Comparison of ENCODE assay signal across 9 mouse cellular contexts in genomic region chr14:27029771-27030173, GRCm38 (mm10). TPM values are rescaled to one million over a fixed set of nuclear protein-coding genes. Genes with fewer than 3 reads are reported as not detected.
A peak's percentile ranks its signal among the peaks of the same experiment; 100 is the strongest.
DNase-seq lines count a peak whose midpoint lies in the region; ATAC-seq lines count a peak whose summit lies in the region.
"Had no signal": no experiment of that assay in that cellular context is flagged by ENCODE, and none has a peak within 500 bp of the region (broad histone marks: within the 10 kb centered on the region; RNA-seq: fewer than 3 reads in every experiment).

No protein-coding gene starts in this region.

- H3K4me1 ChIP-seq in forebrain, embryonic 12.5 days = 0 out of 2 replicates have a peak, but pooled peaks cover 3% of the 10 kb centered on the region
- H3K4me1 ChIP-seq in hindbrain, embryonic 14.5 days (replicated peaks; ENCODE audit: control insufficient read depth, insufficient read depth, low read length) = no peaks in the 10 kb centered on the region
- H3K4me1 ChIP-seq in midbrain, embryonic 11.5 days (ENCODE audit: control insufficient read depth, insufficient read depth, low read length) = no peaks in the 10 kb centered on the region
- no peaks in the 10 kb centered on the region for H3K4me1 ChIP-seq in stomach, embryonic 14.5 days (ENCODE audit: control insufficient read depth, insufficient read depth, low read length)

- no peak overlapping the region for H3K4me3 ChIP-seq in forebrain, embryonic 12.5 days (replicated peaks)
- H3K4me3 ChIP-seq in hindbrain, embryonic 14.5 days (replicated peaks; ENCODE audit: low read length) = no peak overlapping the region
- H3K4me3 ChIP-seq in midbrain, embryonic 11.5 days (ENCODE audit: low read depth, low read length) = no peak overlapping the region
- no peak overlapping the region for H3K4me3 ChIP-seq in stomach, embryonic 14.5 days (ENCODE audit: low read depth, low read length)
- H3K4me3 ChIP-seq: myocyte had no signal

- H3K9me3 ChIP-seq in forebrain, embryonic 12.5 days = no peaks in the 10 kb centered on the region
- H3K9me3 ChIP-seq in hindbrain, embryonic 14.5 days (ENCODE audit: control insufficient read depth, low read length) = no peaks in the 10 kb centered on the region
- no peaks in the 10 kb centered on the region for H3K9me3 ChIP-seq in midbrain, embryonic 11.5 days (ENCODE audit: control insufficient read depth, low read length)
- H3K9me3 ChIP-seq in stomach, embryonic 14.5 days (ENCODE audit: control insufficient read depth, low read depth, low read length) = no peaks in the 10 kb centered on the region

- intact Hi-C loops in gastrocnemius, postnatal 14 days (cut with DNase I; ENCODE audit: low total_unique reads) = no loop called here
- intact Hi-C loops in gastrocnemius, postnatal 36 days (cut with DNase I) = loop anchor here (5.0 to 10.0 kb wide), 3 partner anchors 153 to 365 kb away; partner anchors contain the start of gene Pde12

- peak; percentile 55; the same call in 1 of the 2 replicates for ATAC-seq in forebrain, embryonic 12.5 days (ENCODE audit: low FRiP score)
- peak; percentile 53; the same call in 1 of the 2 replicates for ATAC-seq in hindbrain, embryonic 14.5 days (ENCODE audit: low FRiP score)
- ATAC-seq in midbrain, embryonic 11.5 days (ENCODE audit: low FRiP score) = 0 out of 2 replicates have a peak, but pooled peaks have one; percentile 42
- ATAC-seq in stomach, embryonic 14.5 days (ENCODE audit: insufficient number of reproducible peaks, insufficient read depth, low FRiP score, low read depth) = peak; percentile 67; the same call in 1 of the 2 replicates

- peaks cover 6% of the 10 kb centered on the region; the same call in 1 of the 2 replicates for H3K27me3 ChIP-seq in forebrain, embryonic 12.5 days
- no peaks in the 10 kb centered on the region for H3K27me3 ChIP-seq in hindbrain, embryonic 14.5 days (ENCODE audit: control insufficient read depth, insufficient read depth, low read length)
- H3K27me3 ChIP-seq in midbrain, embryonic 11.5 days (ENCODE audit: control insufficient read depth, insufficient read depth, low read length) = no peaks in the 10 kb centered on the region
- no peaks in the 10 kb centered on the region for H3K27me3 ChIP-seq in stomach, embryonic 14.5 days (ENCODE audit: control insufficient read depth, insufficient read depth, low read length)

- H3K36me3 ChIP-seq in forebrain, embryonic 12.5 days (replicated peaks) = no peaks in the 10 kb centered on the region
- no peaks in the 10 kb centered on the region for H3K36me3 ChIP-seq in hindbrain, embryonic 14.5 days (replicated peaks; ENCODE audit: control insufficient read depth, insufficient read depth)
- no peaks in the 10 kb centered on the region for H3K36me3 ChIP-seq in midbrain, embryonic 11.5 days (ENCODE audit: control insufficient read depth, insufficient read depth, low read length)
- no peaks in the 10 kb centered on the region for H3K36me3 ChIP-seq in stomach, embryonic 14.5 days (ENCODE audit: control insufficient read depth, insufficient read depth, low read length)

- no peak overlapping the region for H3K9ac ChIP-seq in forebrain, embryonic 12.5 days
- no peak overlapping the region for H3K9ac ChIP-seq in hindbrain, embryonic 14.5 days
- H3K9ac ChIP-seq in midbrain, embryonic 11.5 days (ENCODE audit: low read length) = peak overlapping the region; percentile 36; the same call in 1 of the 2 replicates
- no peak overlapping the region for H3K9ac ChIP-seq in stomach, embryonic 14.5 days (replicated peaks; ENCODE audit: low read depth, low read length)

- peak; percentile 29 for DNase-seq in gastrocnemius, postnatal 14 days
- no peak for DNase-seq in gastrocnemius, postnatal 36 days
- DNase-seq in c-Kit-negative CD71-positive TER-119-positive erythroid progenitor cells, embryonic 14.5 days (ENCODE audit: low read depth, low spot score) = peak; percentile 9
- peak; percentile 90 for DNase-seq in hindbrain, embryonic 14.5 days (ENCODE audit: low spot score)
- peak; percentile 54 for DNase-seq in left cerebral cortex, adult 11 months (ENCODE audit: low spot score)
- peak; percentile 92 for DNase-seq in midbrain, embryonic 11.5 days (ENCODE audit: low spot score, missing footprints)

- 5% methylated on average over 15 of the region's 15 CpGs for WGBS in forebrain, embryonic 12.5 days
- WGBS in hindbrain, embryonic 14.5 days = 3% methylated on average over 15 of the region's 15 CpGs
- 6% methylated on average over 15 of the region's 15 CpGs for WGBS in midbrain, embryonic 11.5 days
- WGBS in stomach, embryonic 14.5 days = 3% methylated on average over 15 of the region's 15 CpGs

- no peak overlapping the region for H3K27ac ChIP-seq in forebrain, embryonic 12.5 days
- H3K27ac ChIP-seq in hindbrain, embryonic 14.5 days = no peak overlapping the region
- H3K27ac ChIP-seq in midbrain, embryonic 11.5 days (ENCODE audit: low read depth, low read length) = no peak overlapping the region
- no peak overlapping the region for H3K27ac ChIP-seq in stomach, embryonic 14.5 days (ENCODE audit: low read length)

- H3K4me2 ChIP-seq in forebrain, embryonic 12.5 days = no peak overlapping the region
- 0 out of 2 replicates have a peak overlapping the region, but pooled peaks have one; percentile 17 for H3K4me2 ChIP-seq in hindbrain, embryonic 14.5 days (replicated peaks)
- no peak overlapping the region for H3K4me2 ChIP-seq in midbrain, embryonic 11.5 days
- H3K4me2 ChIP-seq in stomach, embryonic 14.5 days (replicated peaks; ENCODE audit: low read depth, low read length) = no peak overlapping the region

RNA-seq across cellular contexts. Expression of gene Il17rd, which starts 9.0 kb away (rescaled TPM):
- total RNA-seq in gastrocnemius, postnatal 14 days (2021) = 1 to 10 TPM; 4.6 to 4.7 TPM
- total RNA-seq in gastrocnemius, postnatal 36 days (2021) = 1 to 10 TPM; 2.5 TPM
- 5.1 and 5.4 TPM in 2 replicates for polyA plus RNA-seq in forebrain, embryonic 12.5 days (2016; fragmentation: Nextera tagmentation; extraction: Ambion mirVana)
- 2.8 TPM in 2 replicates for polyA plus RNA-seq in hindbrain, embryonic 14.5 days (2014; fragmentation: Nextera tagmentation; extraction: Ambion mirVana)
- 3.3 and 4.7 TPM in 2 replicates for polyA plus RNA-seq in midbrain, embryonic 11.5 days (2014; fragmentation: Nextera tagmentation; extraction: Ambion mirVana)
- 4.0 and 5.2 TPM in 2 replicates for polyA plus RNA-seq in stomach, embryonic 14.5 days (2014; fragmentation: Nextera tagmentation; extraction: Ambion mirVana)

RNA-seq across cellular contexts. Expression of gene Hesx1, which starts 35.6 kb away (rescaled TPM):
- total RNA-seq in gastrocnemius, postnatal 14 days (2021) = not detected
- total RNA-seq in gastrocnemius, postnatal 36 days (2021) = not detected
- polyA plus RNA-seq in forebrain, embryonic 12.5 days (2016; fragmentation: Nextera tagmentation; extraction: Ambion mirVana) = not detected in 2 replicates
- polyA plus RNA-seq in hindbrain, embryonic 14.5 days (2014; fragmentation: Nextera tagmentation; extraction: Ambion mirVana) = 0.20 TPM in 1 of 2 replicates, not detected in the other
- 0.39 TPM in 1 of 2 replicates, not detected in the other for polyA plus RNA-seq in midbrain, embryonic 11.5 days (2014; fragmentation: Nextera tagmentation; extraction: Ambion mirVana)
- not detected in 2 replicates for polyA plus RNA-seq in stomach, embryonic 14.5 days (2014; fragmentation: Nextera tagmentation; extraction: Ambion mirVana)
- polyA plus RNA-seq: myocyte had no signal

RNA-seq across cellular contexts. Expression of gene Appl1, which starts 58.7 kb away (rescaled TPM):
- total RNA-seq in gastrocnemius, postnatal 14 days (2021) = 10 to 100 TPM; 19.3 to 19.5 TPM
- 10 to 100 TPM; 14.4 to 14.6 TPM for total RNA-seq in gastrocnemius, postnatal 36 days (2021)
- 52.0 and 54.2 TPM in 2 replicates for polyA plus RNA-seq in forebrain, embryonic 12.5 days (2016; fragmentation: Nextera tagmentation; extraction: Ambion mirVana)
- polyA plus RNA-seq in hindbrain, embryonic 14.5 days (2014; fragmentation: Nextera tagmentation; extraction: Ambion mirVana) = 69.9 and 70.5 TPM in 2 replicates
- polyA plus RNA-seq in midbrain, embryonic 11.5 days (2014; fragmentation: Nextera tagmentation; extraction: Ambion mirVana) = 35.5 and 38.5 TPM in 2 replicates
- polyA plus RNA-seq in stomach, embryonic 14.5 days (2014; fragmentation: Nextera tagmentation; extraction: Ambion mirVana) = 61.3 and 63.4 TPM in 2 replicates

Comparison
In these comparisons a context has a peak if more than half of its experiments do, and no peak if none do; other contexts are left out.
1. DNase-seq: peak in gastrocnemius, postnatal 14 days (single experiment), c-Kit-negative CD71-positive TER-119-positive erythroid progenitor cells, embryonic 14.5 days (single experiment), hindbrain, embryonic 14.5 days (single experiment), left cerebral cortex, adult 11 months (single experiment) and midbrain, embryonic 11.5 days (single experiment); none in gastrocnemius, postnatal 36 days (0 of 2).
2. Peak in every context shown above with its lines, with median percentiles within 50 percentile points of each other: ATAC-seq.